Comparison of ENCODE assay signal across 23 mouse cellular contexts in the genomic region with DNA sequence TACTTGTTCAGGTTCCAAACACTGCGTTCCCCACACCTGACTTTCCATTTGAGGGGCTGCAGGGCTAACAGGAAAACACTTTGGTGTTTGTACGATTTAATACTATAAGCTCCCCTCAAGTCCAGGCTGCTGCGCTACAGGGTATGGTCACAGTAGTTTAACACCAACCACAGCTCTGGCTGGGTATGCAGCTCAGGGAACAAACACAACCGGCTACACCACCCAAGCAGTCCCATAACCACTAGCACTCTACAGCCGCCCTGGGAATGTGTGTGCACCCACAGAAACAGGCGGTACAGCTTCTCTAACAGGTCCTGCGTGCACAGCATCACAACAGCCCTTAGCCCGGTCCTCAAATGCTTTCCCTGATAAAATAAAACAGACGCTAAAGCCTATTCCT. TPM values are rescaled to one million over a fixed set of nuclear protein-coding genes. Genes with fewer than 3 reads are reported as not detected.
"Had no signal": no experiment of that assay in that cellular context is flagged by ENCODE, and none has a peak within 500 bp of the region (broad histone marks: within the 10 kb centered on the region; RNA-seq: fewer than 3 reads in every experiment).

No protein-coding gene starts in this region.

- H3K4me3 ChIP-seq: limb, embryonic 13.5 days; liver, embryonic 15.5 days; midbrain, embryonic 13.5 days; neural tube, embryonic 12.5 days had no signal

- H3K9ac ChIP-seq: limb, embryonic 13.5 days; liver, embryonic 15.5 days; midbrain, embryonic 13.5 days; neural tube, embryonic 12.5 days had no signal

- H3K9me3 ChIP-seq: limb, embryonic 13.5 days; liver, embryonic 15.5 days; midbrain, embryonic 13.5 days; neural tube, embryonic 12.5 days had no signal

- H3K27me3 ChIP-seq: limb, embryonic 13.5 days; liver, embryonic 15.5 days; midbrain, embryonic 13.5 days; neural tube, embryonic 12.5 days had no signal

- DNase-seq: kidney, adult 11 months; kidney, adult 9 months; kidney, postnatal 36 days; layer of hippocampus, adult 9-11 months; layer of hippocampus, postnatal 36 days; lung, adult 2 months; lung, postnatal 36 days; right cerebral cortex, postnatal 4 days; spleen, adult 18-20 months; thymus, postnatal 36 days had no signal

- H3K27ac ChIP-seq: kidney, postnatal 0 days; limb, embryonic 13.5 days; liver, embryonic 15.5 days; midbrain, embryonic 13.5 days; neural tube, embryonic 12.5 days had no signal

- H3K4me2 ChIP-seq: limb, embryonic 13.5 days; liver, embryonic 11.5 days; liver, embryonic 15.5 days; midbrain, embryonic 13.5 days; neural tube, embryonic 12.5 days had no signal

- H3K4me1 ChIP-seq: limb, embryonic 13.5 days; midbrain, embryonic 13.5 days; neural tube, embryonic 12.5 days had no signal

- ATAC-seq: midbrain, embryonic 13.5 days had no signal

RNA-seq across cellular contexts. Expression of a gene that starts 16.1 kb away (rescaled TPM):
- total RNA-seq: megakaryocyte progenitor cell, adult 5-6 weeks had no signal
- polyA plus RNA-seq: liver, embryonic 15.5 days; lung, adult 2 months; lung, postnatal 0 days had no signal

RNA-seq across cellular contexts. Expression of a gene that starts 59.6 kb away (rescaled TPM):
- total RNA-seq: layer of hippocampus, adult 18-20 months; layer of hippocampus, postnatal 36 days; left cerebral cortex, adult 8-10 months; left cerebral cortex, postnatal 25 days; megakaryocyte progenitor cell, adult 5-6 weeks; neutrophil, adult 5-6 weeks had no signal
- polyA plus RNA-seq: kidney, postnatal 0 days; limb, embryonic 13.5 days; liver, embryonic 11.5 days; liver, embryonic 15.5 days; lung, adult 2 months; lung, postnatal 0 days; midbrain, embryonic 13.5 days; neural tube, embryonic 12.5 days; thymus, postnatal 0 days had no signal
